Mouse (Mus musculus) bone marrow macrophage, adult 2 months (primary cell): ENCODE measurements around the gene Vsig2.

Experiments
- CTCF ChIP-seq: IDR thresholded peaks from 2 replicates; pipeline ENCODE4 v1.5.1; 2012; ENCODE audit warnings: low read depth, mild to moderate bottlenecking, low read length, moderate library complexity
- POLR2A ChIP-seq: IDR thresholded peaks from 2 replicates; pipeline ENCODE4 v1.6.1; 2012; ENCODE audit warnings: mild to moderate bottlenecking, low read depth, low read length, borderline replicate concordance

- TF ChIP-seq CTCF (no peak), POLR2A (no peak)
These were observed 6.1 kb downstream of the Vsig2 start for GRCm38 (mm10) chr9:37545166-37545610.
